Mouse (Mus musculus) bone marrow macrophage, adult 2 months (primary cell): ENCODE measurements around the gene Phka2.

Experiments used
- CTCF ChIP-seq: IDR thresholded peaks from 2 replicates; pipeline ENCODE4 v1.5.1; 2012; ENCODE audit warnings: low read depth, mild to moderate bottlenecking, low read length, moderate library complexity
- POLR2A ChIP-seq: IDR thresholded peaks from 2 replicates; pipeline ENCODE4 v1.6.1; 2012; ENCODE audit warnings: mild to moderate bottlenecking, low read depth, low read length, borderline replicate concordance

DNA sequence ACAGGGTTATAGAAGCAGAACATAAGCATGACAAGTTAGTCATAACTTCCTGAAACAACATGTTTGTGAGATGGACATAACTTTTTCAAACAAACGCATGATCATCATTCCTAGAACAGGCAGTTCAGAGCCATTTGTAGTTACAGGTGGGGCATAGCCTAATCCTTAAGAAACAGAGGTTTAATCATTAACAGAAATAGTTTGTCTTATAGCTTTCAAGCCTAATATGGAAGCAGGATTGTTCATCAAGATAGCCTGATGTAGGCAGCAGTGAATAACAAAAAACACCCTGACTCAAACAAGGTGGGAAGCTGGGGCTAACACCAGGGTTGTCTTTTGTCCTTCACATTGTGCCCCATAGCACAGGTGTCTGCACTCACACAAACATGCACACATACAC, 100.8 kb downstream of the Phka2 start:
- TF ChIP-seq POLR2A = no peak
- no peak for TF ChIP-seq CTCF
